Mouse (Mus musculus) liver, postnatal 0 days (tissue): ENCODE measurements around the gene Mon2.

Experiments used
- CTCF ChIP-seq: sonication (generic); IDR thresholded peaks from 2 replicates; pipeline ENCODE4 v1.5.1; 2016; ENCODE audit warnings: antibody characterized with exemption, low read depth
- EP300 ChIP-seq: IDR thresholded peaks from 2 replicates; pipeline ENCODE4 v1.6.1; 2016; ENCODE audit warnings: antibody characterized with exemption, low read depth, mild to moderate bottlenecking

DNA sequence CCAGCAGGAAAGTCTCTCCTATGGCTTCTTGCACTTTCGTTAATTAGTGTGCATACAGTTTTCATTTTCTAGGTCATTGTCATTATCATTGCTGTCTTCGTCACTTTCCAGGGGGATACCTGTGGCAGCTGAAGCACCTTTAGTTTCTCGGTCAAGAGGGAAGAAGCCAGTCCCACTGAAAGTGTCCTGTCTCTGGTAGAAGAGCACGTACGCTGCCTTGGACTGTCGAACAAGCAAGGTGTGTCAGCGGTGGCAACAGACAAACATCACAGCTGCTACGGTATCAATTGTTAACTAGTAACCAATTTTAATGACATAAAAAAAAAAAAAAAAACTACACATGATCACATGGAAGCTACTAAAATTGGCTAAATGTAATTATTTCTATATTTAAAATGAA, 37.2 kb upstream of the Mon2 start:
- TF ChIP-seq EP300: no peak
- no peak for TF ChIP-seq CTCF
